Mouse (Mus musculus) retina, adult 2 months (tissue): ENCODE data around the gene Med13l.
A peak's percentile ranks its signal among the peaks of the same experiment; 100 is the strongest.

Source experiments
- DNase-seq: peaks from one replicate; pipeline ENCODE4 v3.0.0-alpha.2; 2012; ENCODE audit warnings: low read depth, low spot score

Med13l gene

GRCm38 (mm10) chr5:118782139-118782538 is 221.7 kb downstream of the Med13l start:
- no peak for DNase-seq

GRCm38 (mm10) chr5:118789226-118789625 is 228.7 kb downstream of the Med13l start:
- no peak for DNase-seq

GRCm38 (mm10) chr5:118789776-118790175 is 229.3 kb downstream of the Med13l start:
- DNase-seq: no peak

GRCm38 (mm10) chr5:118797811-118798210 is 237.3 kb downstream of the Med13l start:
- no peak for DNase-seq

GRCm38 (mm10) chr5:118801592-118801991 is 241.1 kb downstream of the Med13l start:
- DNase-seq: no peak

- DNase-seq: no peak
Observed at GRCm38 (mm10) chr5:118802036-118802435, 241.6 kb downstream of the Med13l start.

GRCm38 (mm10) chr5:118808946-118809345 is 248.5 kb downstream of the Med13l start:
- DNase-seq: no peak

GRCm38 (mm10) chr5:118809588-118809987 is 249.1 kb downstream of the Med13l start:
- no peak for DNase-seq

GRCm38 (mm10) chr5:118811690-118812089 is 251.2 kb downstream of the Med13l start:
- DNase-seq: no peak

- peak; percentile 28 for DNase-seq
Observed at GRCm38 (mm10) chr5:118812421-118812820, 251.9 kb downstream of the Med13l start.

GRCm38 (mm10) chr5:118812947-118813401 is 252.5 kb downstream of the Med13l start:
- DNase-seq: no peak

GRCm38 (mm10) chr5:118814052-118814451 is 253.6 kb downstream of the Med13l start:
- peak; percentile 4 for DNase-seq
